Mouse (Mus musculus): ENCODE results near the gene 6030468B19Rik. TPM values are rescaled to one million over a fixed set of nuclear protein-coding genes. Genes with fewer than 3 reads are reported as not detected.

The 6030468B19Rik gene
- polyA plus RNA-seq, 2 experiments, result 67.1 to 104 TPM

DNA sequence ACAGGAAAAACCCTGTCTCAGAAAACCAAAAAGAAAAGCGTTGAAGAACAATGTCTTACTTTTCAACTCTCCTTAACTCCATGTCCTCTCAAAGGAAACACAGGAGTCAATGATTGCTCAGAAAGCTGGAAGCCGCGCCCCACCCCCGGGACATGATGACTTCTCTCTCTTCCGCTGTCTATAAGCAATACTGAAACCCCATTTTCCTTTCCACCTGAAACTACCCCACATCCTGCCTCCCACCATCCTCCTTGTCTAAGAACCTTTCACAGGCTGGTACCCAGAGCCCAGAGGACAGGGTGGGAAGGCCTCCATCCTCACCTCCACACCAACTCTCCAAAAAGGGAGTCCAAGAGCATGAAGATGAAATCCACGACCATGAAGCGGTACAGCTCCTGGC is 25.1 kb upstream of the 6030468B19Rik start:
- no peak for ATAC-seq (ENCODE audit: insufficient read depth)
- 92% methylated on average over 7 of the region's 7 CpGs for WGBS (ENCODE audit: insufficient replicate concordance)
- H3K4me2 ChIP-seq (ENCODE audit: low read depth), result no peak overlapping the region
- H3K9ac ChIP-seq (replicated peaks), result no peak overlapping the region
- peaks cover 84% of the 10 kb centered on the region for H3K36me3 ChIP-seq (replicated peaks; ENCODE audit: control insufficient read depth, insufficient read depth, low read depth)
- H3K27me3 ChIP-seq (ENCODE audit: control insufficient read depth, insufficient read depth, low read length), result no peaks in the 10 kb centered on the region
- no peaks in the 10 kb centered on the region for H3K4me1 ChIP-seq (replicated peaks; ENCODE audit: control insufficient read depth in 2 of 2, insufficient read depth in 2 of 2, low read length in 1 of 2)
- no peak overlapping the region for H3K27ac ChIP-seq
- no peak for TF ChIP-seq CTCF (IDR thresholded peaks at IDR 0.05; ENCODE audit: low read depth)
- TF ChIP-seq EP300 (IDR thresholded peaks at IDR 0.05; ENCODE audit: low read depth), result no peak
- H3K9me3 ChIP-seq (ENCODE audit: control insufficient read depth, low read length), result no peaks in the 10 kb centered on the region
- DNase-seq (ENCODE audit: low read depth in 3 of 3, low spot score in 3 of 3), result no peak
- no peak overlapping the region for H3K4me3 ChIP-seq (ENCODE audit: insufficient read depth in 1 of 2, low read depth in 2 of 2, low read length in 2 of 2)

DNA sequence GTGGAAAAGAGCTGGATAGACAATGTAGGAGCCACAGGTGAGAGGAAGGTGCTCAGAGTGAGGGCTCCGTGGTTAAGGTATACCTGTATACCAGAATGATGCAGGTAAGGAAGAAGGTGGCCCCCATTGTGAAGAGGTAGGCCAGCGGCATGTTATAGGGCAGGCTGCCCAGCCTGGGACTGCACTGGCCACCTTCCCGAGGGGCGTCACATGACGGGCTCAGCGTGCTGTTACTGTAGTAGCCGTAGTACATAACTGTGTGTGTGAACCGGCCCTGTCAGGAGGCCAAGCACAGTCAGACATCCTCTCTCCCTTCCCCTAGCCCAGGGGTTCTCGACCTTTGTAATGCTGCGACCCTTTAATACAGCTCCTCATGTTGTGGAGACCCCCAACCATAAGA is 22.5 kb upstream of the 6030468B19Rik start:
- Histone ChIP-seq H3K36me3 (replicated peaks; ENCODE audit: control insufficient read depth, insufficient read depth, low read depth) (peaks cover 80% of the 10 kb centered on the region), H3K9ac (replicated peaks) (no peak overlapping the region), H3K4me1 (replicated peaks; ENCODE audit: control insufficient read depth in 2 of 2, insufficient read depth in 2 of 2, low read length in 1 of 2) (peaks cover 8 to 9% of the 10 kb centered on the region in 2 experiments; a peak in 3 of 4 replicates), H3K27ac (no peak overlapping the region), H3K9me3 (ENCODE audit: control insufficient read depth, low read length) (no peaks in the 10 kb centered on the region), H3K27me3 (ENCODE audit: control insufficient read depth, insufficient read depth, low read length) (no peaks in the 10 kb centered on the region), H3K4me3 (ENCODE audit: insufficient read depth in 1 of 2, low read depth in 2 of 2, low read length in 2 of 2) (no peak overlapping the region), H3K4me2 (ENCODE audit: low read depth) (no peak overlapping the region)
- WGBS (ENCODE audit: insufficient replicate concordance), result 93% methylated on average over 10 of the region's 10 CpGs
- TF ChIP-seq EP300 (IDR thresholded peaks at IDR 0.05; ENCODE audit: low read depth), result no peak
- TF ChIP-seq CTCF (IDR thresholded peaks at IDR 0.05; ENCODE audit: low read depth), result no peak
- DNase-seq (ENCODE audit: low read depth in 3 of 3, low spot score in 3 of 3), result no peak
- ATAC-seq (ENCODE audit: insufficient read depth), result no peak

DNA sequence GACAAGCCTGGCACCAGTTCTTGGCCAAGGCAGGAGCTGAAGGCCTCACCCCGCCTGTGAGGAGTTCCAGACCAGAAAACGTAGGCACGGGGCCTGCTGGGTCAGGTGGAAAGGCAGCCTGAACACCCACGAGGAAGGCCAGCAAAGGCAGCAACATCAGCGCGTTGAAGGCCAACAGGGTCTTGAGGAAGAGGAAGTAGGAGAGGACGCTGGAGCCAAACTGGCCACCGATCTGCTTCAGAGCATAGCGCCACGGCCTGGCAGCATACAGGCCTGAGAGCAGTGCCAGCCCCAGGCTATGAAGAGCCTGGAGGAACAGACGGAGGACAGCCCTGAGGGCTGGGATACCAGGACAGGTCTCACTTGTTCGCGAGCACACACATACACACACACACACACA is 21.9 kb upstream of the 6030468B19Rik start:
- Histone ChIP-seq H3K4me3 (ENCODE audit: insufficient read depth in 1 of 2, low read depth in 2 of 2, low read length in 2 of 2) (no peak overlapping the region), H3K27me3 (ENCODE audit: control insufficient read depth, insufficient read depth, low read length) (no peaks in the 10 kb centered on the region), H3K9ac (replicated peaks) (no peak overlapping the region), H3K9me3 (ENCODE audit: control insufficient read depth, low read length) (no peaks in the 10 kb centered on the region), H3K36me3 (replicated peaks; ENCODE audit: control insufficient read depth, insufficient read depth, low read depth) (peaks cover 74% of the 10 kb centered on the region), H3K27ac (no peak overlapping the region), H3K4me2 (ENCODE audit: low read depth) (no peak overlapping the region), H3K4me1 (replicated peaks; ENCODE audit: control insufficient read depth in 2 of 2, insufficient read depth in 2 of 2, low read length in 1 of 2) (peaks cover 8 to 9% of the 10 kb centered on the region in 2 experiments; a peak in 3 of 4 replicates)
- 75% methylated on average over 13 of the region's 13 CpGs for WGBS (ENCODE audit: insufficient replicate concordance)
- no peak for DNase-seq (ENCODE audit: low read depth in 3 of 3, low spot score in 3 of 3)
- no peak for ATAC-seq (ENCODE audit: insufficient read depth)
- 0 out of 2 replicates have a peak, but pooled peaks have one; percentile 12 for TF ChIP-seq CTCF (IDR thresholded peaks at IDR 0.05; ENCODE audit: low read depth)
- TF ChIP-seq EP300 (IDR thresholded peaks at IDR 0.05; ENCODE audit: low read depth), result no peak

DNA sequence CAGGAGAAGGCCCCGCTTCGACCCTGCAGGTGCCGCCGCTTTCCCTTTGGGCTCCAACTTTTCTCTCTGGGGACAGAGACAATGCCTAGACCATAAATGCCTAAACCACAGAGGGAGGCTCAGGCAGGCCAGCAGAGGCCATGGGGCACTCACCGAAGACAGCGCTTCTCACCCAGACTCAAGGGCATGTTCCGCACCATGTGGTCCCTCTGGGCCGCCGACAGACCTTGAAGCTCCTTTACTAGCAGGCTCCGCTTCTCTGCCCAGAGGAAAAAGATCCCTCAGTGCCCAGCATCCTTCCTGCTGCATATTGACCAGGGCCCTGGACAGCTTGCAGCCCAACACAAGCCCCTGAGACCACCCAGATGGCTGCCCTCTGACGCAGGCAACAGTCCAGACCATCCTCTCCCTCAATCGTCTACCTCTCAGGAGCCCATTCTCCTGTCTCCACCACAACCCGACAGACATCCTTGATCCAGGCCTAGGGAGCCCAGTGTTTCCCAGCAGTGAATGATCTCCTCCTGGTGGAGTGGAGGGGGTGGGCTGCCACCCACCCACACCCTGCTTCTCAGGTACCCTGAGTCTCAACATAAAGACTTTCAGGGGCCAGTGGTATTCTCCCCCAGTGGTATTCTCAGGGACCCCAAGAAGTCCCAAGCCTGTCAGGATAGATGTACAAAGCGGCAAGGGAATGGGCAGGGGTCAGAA is 21.2 kb upstream of the 6030468B19Rik start:
- H3K4me3 ChIP-seq (ENCODE audit: insufficient read depth in 1 of 2, low read depth in 2 of 2, low read length in 2 of 2), result no peak overlapping the region
- no peak for ATAC-seq (ENCODE audit: insufficient read depth)
- no peaks in the 10 kb centered on the region for H3K9me3 ChIP-seq (ENCODE audit: control insufficient read depth, low read length)
- no peak overlapping the region for H3K4me2 ChIP-seq (ENCODE audit: low read depth)
- DNase-seq (ENCODE audit: low read depth in 3 of 3, low spot score in 3 of 3), result no peak
- no peaks in the 10 kb centered on the region for H3K27me3 ChIP-seq (ENCODE audit: control insufficient read depth, insufficient read depth, low read length)
- TF ChIP-seq EP300 (IDR thresholded peaks at IDR 0.05; ENCODE audit: low read depth) (no peak), CTCF (IDR thresholded peaks at IDR 0.05; ENCODE audit: low read depth) (no peak)
- H3K9ac ChIP-seq (replicated peaks), result no peak overlapping the region
- no peak overlapping the region for H3K27ac ChIP-seq
- peaks cover 67% of the 10 kb centered on the region for H3K36me3 ChIP-seq (replicated peaks; ENCODE audit: control insufficient read depth, insufficient read depth, low read depth)
- 92% methylated on average over 14 of the region's 14 CpGs for WGBS (ENCODE audit: insufficient replicate concordance)
- H3K4me1 ChIP-seq (replicated peaks; ENCODE audit: control insufficient read depth in 2 of 2, insufficient read depth in 2 of 2, low read length in 1 of 2), result peaks cover 8 to 12% of the 10 kb centered on the region in 2 experiments; a peak in 3 of 4 replicates

DNA sequence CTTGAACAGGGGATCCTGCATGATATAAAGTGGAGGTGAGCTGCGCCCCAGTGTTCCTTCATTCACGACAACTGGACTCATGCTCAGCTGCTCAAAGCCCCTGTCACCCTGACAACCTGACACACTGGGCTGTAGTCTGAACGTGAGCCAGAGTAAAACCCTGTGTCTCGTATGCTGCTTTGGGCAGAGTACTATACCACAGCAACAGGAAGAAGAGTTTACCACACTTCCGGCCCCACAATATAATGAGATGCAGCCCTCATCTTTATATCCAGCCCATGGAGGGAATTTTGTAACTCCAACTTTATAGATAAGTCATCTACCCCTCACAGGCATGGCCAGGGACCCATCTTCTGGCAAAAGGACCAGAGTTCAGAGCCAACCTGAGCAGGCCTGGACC is 20.3 kb upstream of the 6030468B19Rik start:
- Histone ChIP-seq H3K9me3 (ENCODE audit: control insufficient read depth, low read length) (no peaks in the 10 kb centered on the region), H3K9ac (replicated peaks) (no peak overlapping the region), H3K36me3 (replicated peaks; ENCODE audit: control insufficient read depth, insufficient read depth, low read depth) (peaks cover 60% of the 10 kb centered on the region), H3K27me3 (ENCODE audit: control insufficient read depth, insufficient read depth, low read length) (no peaks in the 10 kb centered on the region), H3K4me1 (replicated peaks; ENCODE audit: control insufficient read depth in 2 of 2, insufficient read depth in 2 of 2, low read length in 1 of 2) (peaks cover 8 to 17% of the 10 kb centered on the region in 2 experiments; a peak in 3 of 4 replicates), H3K4me3 (ENCODE audit: insufficient read depth in 1 of 2, low read depth in 2 of 2, low read length in 2 of 2) (no peak overlapping the region), H3K4me2 (ENCODE audit: low read depth) (no peak overlapping the region; the same call in 1 of the 2 replicates), H3K27ac (no peak overlapping the region)
- no peak for DNase-seq (ENCODE audit: low read depth in 3 of 3, low spot score in 3 of 3)
- ATAC-seq (ENCODE audit: insufficient read depth), result no peak
- WGBS (ENCODE audit: insufficient replicate concordance), result 86% methylated on average over 5 of the region's 5 CpGs
- TF ChIP-seq EP300 (IDR thresholded peaks at IDR 0.05; ENCODE audit: low read depth) (no peak), CTCF (IDR thresholded peaks at IDR 0.05; ENCODE audit: low read depth) (no peak)

All from liver, embryonic 14.5 days (tissue).